Mouse (Mus musculus) adrenal gland, postnatal 4 days (tissue): ENCODE data around the gene Gm20388. TPM values are rescaled to one million over a fixed set of nuclear protein-coding genes. Genes with fewer than 3 reads are reported as not detected.

Experiments used
- DNase-seq, 2 experiments: peaks; one replicate each; pipeline ENCODE4 v3.0.0; 2021 to 2022; ENCODE audit warnings: low spot score in 2 of 2, mixed read lengths in 2 of 2
- total RNA-seq, 2 experiments: library from RNA; stranded (reverse); gene quantifications; 2 replicates each; pipeline ENCODE4 v1.2.3; 2021

Gm20388 gene
- total RNA-seq, 2 experiments from 2014 or later: 8.8 TPM; not detected in 1

DNA sequence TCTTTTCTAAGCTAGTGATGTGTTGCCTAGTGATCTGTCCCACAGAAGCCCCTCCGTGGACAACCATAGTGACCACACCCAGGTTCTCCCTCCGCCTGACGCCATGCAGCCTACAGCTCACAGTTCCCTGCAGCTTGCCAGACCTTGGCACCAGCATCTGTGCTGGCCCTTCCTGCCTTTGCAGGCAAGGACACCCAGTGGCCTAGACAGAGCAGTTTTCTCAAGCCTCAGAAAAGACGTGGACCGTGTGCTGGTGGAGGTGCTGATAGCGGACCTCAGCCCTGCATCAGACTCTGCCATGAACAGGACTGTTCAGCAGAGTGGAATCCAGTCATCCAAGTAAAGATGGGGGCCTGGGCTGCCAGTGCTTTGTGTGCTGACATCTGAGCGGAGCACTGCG lies 2899.7 kb downstream of the Gm20388 start:
- no peak for DNase-seq

DNA sequence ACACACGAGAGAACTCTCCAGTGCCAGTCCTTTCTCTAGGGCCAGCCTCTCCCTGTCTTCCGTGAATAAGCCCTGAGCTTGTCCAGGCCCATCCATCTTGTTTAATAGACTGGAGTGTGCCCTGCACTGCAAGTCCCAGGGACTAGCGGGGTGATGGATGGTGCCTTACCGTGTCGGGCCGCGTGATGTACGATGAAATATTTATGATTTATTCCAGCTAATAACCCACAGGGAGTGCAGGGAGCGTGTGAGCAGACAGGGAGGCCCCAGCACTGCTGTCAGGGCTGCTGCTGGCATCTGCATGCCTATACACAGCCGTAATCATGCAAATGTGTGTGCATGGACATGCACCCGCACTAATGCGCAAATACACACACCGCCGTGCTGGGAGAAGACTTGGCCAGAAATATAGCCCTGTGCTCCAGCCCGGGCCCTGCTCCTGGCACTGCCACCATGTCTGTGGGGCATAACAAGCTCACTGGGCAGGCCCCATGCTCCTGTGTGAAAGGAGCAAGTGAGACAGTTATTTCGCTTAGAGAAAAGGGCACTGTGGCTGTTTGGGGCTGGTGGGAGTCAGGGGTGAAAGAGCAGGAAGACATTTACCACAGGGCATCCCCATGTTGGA lies 2901.3 kb downstream of the Gm20388 start:
- no peak for DNase-seq

DNA sequence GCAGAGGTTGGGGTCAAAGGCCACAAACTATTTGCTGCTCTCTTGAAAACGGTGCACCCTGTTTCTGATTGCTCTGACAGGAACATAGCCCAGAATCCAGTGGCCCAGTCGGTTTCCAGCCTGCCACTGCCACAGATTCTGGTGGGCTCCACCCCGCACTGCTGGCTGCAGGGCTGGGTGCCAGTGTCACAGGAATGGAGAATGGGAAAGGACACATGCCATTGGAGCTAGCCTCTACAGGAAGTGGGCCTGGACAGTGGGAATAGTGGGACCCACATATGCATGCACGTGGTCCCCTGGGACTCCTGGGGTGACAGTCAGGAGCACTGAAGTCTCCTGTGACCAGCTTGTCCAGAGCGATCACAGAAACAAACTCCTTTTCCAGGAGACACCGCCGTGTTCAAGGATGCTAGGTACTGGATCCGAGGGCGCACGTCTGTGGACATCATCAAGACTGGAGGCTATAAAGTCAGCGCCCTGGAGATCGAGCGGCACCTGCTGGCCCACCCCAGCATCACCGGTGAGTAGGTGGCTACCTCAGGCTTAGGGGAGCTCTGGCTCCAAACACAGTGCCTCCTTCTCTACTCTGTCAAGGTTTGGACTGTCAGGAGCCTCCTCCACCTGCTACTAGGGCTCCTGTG lies 2902.1 kb downstream of the Gm20388 start:
- DNase-seq: no peak

DNA sequence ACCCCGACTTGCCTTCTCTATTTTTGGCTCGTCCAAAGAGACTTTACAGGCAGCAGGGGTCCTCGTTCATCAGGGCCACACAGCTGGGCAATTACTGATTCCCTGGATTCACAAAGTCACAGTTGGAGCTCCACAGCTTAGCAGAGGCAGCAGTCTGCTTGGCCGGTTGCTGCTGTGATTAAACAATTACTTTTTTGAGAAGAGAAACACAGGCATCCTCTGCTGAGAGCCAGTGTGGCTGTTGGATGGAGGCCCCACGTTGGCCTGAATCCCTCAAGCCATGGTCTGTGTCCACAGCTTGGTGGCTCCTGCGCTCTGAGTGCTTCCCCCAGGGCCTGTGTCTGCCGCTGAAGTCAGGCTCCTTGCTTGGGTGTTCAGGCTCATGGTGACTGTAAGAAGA lies 2904.0 kb downstream of the Gm20388 start:
- no peak for DNase-seq

DNA sequence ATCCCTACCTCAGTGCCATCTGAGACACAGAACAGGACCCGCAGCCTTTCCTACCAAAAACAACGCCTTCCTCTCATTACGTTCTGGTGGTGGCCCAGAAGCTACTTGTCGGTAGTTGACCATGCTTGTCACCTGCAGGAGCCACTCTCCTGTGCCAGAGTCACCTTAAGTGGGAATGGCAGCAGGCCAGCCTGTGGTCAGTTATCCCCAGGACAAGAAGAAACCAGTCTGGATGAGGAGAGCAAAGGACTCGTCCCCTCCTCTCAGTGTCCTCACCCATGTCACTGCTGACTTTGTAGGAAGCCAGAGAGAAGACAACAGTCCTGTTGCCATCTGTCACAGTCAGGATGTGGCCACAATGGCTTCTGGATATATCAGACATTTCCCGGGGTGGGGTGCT lies 2906.3 kb downstream of the Gm20388 start:
- DNase-seq: no peak

DNA sequence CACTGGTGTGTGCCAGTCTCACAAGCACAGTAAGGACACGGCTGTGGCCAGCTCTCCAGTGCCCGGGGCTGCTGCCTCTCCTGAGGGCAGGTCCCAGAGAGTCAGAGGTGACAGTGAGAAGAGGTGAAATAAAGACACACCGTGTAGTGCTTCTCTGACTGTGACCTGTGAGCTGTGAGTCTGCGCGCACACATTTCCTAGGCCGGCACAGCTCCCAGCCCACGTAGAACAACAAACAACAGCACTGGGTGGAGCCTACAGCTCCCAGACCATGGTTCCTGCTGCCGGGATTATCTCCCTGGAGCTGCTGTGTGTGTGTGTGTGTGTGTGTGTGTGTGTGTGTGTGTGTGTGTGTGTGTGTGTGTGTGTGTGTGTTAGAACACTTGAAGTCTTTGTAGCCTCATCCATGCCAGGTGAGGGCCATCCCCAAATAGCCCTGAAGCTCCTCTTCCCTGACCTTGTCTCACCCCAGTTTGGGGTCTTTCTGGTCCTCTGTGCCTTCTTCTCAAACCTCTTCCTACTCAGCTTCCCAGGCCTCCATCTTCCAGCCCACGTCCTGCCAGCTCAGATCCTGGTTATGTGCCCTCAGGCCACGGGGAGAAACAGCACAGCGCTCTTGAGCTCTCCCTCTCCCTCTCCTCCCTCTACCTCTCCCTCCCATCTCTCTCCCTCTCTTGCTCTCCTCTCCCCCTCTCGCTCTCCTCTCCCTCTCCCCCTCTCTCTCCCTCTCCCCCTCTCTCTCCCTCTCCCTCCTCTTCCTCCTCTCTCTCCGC lies 2907.3 kb downstream of the Gm20388 start:
- no peak for DNase-seq

DNA sequence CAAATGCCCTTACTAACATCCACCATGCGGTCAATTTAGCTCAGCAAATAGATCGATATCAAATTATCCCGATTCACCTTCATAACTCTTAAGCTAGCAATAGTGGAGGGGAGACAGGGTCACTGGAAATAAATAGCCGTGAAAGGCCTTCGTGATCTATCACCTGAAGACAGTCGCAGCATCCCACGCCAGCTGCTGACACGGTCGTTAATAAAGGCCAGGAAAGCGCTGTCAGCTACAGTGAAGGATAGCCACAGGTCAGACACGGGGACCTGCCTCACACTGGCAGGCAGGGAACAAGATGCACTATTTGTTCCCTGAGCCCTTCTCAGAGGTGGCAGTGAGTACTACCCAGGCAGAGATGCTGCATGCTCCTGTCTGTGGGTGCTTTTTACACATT lies 2909.1 kb downstream of the Gm20388 start:
- no peak for DNase-seq

DNA sequence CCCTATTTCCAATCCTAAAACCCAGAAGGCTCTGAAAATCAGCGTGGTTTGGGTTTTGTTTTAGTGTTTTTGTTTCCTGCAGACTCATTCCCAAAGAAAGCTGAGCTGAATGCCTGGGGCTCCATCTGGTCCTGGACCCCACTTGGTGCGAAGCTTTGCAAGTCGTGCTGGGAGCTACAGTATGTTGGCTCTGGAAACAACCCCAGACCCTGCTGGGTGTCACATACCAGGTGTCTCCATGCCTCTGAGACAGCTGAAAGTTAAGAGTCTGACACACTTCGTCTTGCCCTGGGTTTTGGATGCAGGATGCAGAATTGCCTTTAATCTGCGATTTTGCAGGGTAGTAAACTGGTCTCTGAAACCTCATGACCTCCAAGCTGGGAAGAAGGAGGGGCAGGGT lies 2913.9 kb downstream of the Gm20388 start:
- DNase-seq: no peak

DNA sequence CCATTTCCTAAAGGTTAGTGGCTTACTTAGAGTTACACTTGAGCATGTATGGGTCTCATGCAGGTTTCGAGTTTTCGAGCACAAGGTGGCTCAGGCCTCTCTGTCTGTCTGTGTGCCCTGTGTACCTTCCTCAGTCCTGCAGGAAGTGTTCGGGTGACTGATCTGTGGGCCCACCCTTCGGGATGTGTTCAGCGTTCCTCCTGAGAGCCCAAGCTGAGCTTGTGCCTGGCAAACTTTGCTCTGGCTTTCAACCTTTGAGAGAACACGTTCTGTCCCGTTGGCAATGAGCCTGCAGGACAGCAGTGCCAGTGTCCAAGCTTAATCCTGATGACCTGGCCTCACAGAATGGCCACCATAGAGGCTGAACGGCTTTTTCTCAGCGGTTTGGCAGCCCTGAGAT lies 2914.3 kb downstream of the Gm20388 start:
- no peak for DNase-seq

DNA sequence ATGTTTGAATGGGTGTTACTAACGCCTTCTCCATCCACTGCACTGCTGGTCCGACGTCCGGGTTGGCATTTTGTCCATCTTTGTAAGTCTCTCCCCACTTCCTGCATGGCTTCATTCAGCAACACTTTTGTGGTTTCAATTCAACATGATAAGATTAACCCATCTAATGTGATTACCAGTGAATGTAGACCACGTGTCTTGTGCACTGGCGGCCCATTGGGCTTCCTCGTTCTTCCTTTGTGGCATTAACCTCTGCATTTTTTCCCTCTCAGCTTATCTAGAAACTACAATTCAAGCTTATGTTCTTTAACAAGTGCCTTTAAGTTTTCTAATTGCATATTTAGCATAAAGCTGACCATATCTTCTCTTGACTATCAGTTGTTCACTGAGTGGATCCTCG lies 2914.8 kb downstream of the Gm20388 start:
- DNase-seq: no peak

DNA sequence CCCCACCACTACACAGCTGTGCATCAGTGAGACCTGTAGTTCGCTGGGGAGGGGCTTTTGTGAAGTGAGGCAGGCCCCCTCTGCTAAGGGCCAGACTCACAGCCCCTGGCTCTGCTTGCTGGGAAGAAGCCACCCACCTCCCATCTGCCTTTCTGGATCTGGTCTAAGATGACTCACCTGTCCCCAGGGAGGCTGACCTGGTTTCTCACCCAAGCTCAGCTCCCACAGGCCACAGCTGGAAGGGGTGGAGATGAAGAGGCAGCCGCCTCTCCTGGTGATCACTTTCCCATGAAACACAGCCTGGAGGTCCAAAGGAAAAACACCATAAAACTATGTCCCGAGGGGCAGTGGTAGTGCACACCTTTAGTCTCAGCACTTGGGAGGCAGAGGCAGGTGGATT lies 2918.8 kb downstream of the Gm20388 start:
- no peak for DNase-seq

DNA sequence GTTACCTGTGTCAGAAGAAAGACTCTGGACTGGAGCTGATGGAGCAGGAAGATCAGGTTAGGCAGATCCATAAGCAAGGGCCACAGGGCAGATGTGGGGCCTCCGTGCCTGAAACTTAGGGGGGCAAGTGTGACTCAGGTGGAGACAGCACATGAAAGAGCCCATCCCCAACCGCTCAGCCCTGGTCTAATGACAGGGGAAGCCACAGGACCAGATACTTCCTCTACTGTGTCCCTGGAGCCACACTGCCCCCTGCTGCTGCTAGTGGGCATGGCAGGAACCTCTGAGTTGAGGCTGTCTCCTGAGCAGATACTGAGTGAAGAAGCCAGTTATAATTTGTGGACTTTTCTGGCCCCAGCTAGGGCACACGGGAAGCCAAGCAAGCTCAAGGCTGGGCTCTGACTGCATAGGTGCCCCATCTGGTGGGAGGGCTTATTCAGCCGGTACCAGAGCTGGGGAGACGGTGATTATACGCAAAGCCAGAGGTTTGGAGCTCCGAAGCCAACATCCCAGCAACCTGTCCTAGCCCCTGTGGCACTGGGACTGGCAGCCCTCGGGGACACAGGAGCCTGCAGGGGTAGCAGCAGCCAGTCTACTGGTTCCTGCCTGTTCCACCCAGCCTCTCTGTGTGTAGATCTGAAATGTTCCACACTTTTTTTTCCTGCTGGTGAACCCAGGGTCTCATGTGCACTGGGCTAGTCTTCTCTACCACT lies 2919.9 kb downstream of the Gm20388 start:
- peak; percentile 80 to 87 for DNase-seq

DNA sequence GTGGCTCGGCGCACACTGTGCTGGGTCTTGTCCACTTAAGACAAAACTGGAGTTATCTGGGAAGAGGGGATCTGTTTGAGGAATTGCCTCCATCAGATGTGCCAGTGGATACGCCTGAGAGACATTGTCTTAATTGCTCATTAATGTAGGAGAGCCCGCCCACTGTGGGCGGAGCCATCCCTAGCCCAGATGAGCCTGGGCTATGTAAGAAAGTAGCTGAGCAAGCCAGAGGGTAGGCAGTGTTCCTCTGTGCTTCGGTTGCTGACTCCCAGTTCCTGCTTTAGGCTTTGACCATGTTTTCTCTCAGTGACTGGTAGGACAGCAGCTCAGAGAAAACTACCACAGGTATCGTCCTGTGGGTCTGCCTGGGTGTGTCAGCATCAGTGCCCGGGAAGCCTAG lies 2923.8 kb downstream of the Gm20388 start:
- no peak for DNase-seq

DNA sequence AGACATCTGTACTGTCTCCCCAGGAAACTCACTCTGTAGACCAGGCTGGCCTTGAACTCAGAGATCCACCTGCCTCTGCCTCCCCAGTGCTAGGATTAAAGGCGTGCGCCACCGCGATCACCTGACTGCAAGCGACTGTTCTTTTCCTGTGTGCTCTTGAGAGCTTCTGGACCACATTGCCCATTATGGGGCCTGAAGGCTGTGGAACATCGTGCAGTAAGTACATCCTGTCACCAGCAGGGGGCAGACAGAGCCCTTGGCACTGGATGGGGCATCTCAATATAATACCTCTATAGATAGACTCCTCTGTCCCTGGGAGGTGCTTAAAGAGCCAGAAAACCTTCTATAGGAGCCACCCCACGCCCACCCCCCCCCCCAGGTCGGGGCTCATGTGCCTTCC lies 2924.3 kb downstream of the Gm20388 start:
- peak; percentile 41 to 60 for DNase-seq

DNA sequence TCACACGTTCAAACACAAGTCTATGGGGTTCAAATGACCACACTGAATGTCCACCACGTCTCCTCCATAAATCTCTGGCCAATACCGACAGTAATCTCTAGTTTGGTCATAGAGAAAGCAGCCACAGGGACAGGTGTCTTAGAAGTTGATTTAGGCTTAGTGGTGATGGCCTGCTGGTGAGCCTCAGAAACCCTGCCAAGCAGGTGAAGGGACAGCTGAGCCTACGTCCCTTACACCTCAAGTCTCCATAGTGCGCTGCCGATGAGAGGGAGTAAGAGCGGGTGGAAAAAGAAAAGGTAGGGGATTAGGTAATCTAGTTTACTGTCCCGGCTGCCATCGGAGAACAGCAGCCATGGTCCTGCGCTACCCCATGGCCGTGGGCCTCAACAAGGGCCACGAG lies 2925.6 kb downstream of the Gm20388 start:
- DNase-seq: no peak

DNA sequence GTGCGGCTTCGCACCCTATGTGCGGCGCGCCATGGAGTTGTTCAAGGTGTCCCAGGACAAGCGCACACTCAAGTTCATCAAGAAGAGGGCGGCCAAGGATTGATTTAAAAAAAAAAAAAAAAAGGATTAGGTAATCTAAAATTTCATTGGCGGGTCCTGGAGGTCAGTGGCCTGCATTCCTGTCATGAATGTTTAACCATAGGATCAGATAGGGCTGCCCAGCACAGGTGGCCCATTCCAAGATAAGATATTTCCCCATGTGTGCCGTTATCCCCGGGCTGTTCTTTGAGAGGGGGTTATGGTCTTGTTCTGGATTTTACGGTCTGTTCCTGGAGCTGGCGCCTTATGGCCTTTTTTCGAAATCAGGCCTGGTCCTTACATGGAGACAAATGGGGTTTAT lies 2926.1 kb downstream of the Gm20388 start:
- no peak for DNase-seq

DNA sequence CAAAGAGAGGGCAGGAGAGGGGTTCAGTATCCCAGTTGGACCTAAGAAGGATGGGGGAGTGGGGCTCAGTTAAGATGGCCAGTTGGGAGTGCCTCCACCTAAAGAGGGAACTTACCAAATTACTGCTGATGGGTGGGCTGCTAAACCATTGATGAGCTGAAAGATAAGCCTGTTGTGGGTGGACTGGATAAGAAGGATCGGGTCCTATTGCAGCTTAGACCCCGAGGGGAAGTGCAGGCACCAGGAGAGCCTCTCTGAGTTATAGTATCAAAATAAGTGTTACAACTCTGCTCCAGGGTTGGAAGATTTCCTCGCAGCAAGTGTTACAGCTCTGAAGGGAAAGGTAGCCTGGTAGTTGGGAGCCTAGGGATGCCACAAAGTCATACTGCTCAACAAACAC lies 2933.5 kb downstream of the Gm20388 start:
- DNase-seq: no peak

DNA sequence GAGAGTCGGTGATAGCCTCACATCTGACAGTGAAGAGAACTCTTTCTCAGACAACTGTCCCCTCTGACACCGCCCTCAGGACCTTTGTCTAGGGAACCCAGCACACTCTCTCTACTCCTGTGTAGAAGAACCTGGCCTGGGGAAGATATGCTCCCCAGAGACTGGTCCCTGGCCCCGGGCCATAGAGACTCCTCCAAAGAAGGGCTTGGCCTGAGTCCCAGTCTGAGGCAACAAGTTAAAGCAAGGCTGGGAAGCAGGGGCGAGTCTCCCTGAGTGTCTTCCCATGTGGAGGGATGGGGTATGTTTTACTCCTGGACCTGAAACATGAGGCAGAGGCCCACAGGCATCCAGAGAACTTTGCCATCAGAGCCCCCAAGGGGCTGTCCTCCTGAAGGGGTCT lies 2935.0 kb downstream of the Gm20388 start:
- DNase-seq: no peak

DNA sequence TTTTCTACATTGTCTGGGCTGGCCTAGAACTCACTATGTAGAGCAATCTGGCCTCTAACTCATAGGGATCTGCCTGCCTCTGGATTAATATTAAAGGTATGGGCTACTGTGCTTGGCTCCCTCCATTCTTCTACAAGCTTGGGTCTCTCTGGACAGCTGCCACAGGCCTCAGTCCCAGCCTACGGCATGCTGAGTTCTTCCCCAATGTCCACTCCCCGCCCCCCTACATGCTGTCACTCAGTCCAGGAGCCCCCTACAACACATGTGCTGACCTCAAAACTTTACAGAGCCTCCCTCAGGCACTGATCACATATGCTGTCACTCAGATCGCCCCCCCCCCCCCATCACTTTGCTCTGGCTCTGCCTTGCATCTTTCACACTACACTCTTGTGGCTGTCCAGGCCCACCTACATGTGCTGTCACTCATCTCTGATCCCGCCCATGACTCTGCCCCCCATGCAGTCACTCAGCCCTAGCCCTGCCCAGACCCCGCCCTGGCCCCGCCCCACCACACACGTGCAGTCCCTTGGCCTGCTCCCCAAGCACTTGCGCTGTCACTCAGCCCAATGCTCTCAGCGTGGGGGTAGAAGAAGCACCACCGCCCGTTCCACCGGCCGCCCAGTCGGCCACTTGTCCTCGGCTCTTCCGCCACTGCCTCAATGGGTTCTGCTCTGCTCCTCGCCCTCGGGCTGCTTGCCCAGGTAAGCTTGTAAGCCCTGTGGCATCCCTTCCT lies 2937.4 kb downstream of the Gm20388 start, which contains the start of gene Cdh15:
Gene Cdh15 (plus strand): TSS at position 138 of the 733 bp plus-strand sequence.
- peak in 1 of 2 experiments; percentile 50 for DNase-seq

DNA sequence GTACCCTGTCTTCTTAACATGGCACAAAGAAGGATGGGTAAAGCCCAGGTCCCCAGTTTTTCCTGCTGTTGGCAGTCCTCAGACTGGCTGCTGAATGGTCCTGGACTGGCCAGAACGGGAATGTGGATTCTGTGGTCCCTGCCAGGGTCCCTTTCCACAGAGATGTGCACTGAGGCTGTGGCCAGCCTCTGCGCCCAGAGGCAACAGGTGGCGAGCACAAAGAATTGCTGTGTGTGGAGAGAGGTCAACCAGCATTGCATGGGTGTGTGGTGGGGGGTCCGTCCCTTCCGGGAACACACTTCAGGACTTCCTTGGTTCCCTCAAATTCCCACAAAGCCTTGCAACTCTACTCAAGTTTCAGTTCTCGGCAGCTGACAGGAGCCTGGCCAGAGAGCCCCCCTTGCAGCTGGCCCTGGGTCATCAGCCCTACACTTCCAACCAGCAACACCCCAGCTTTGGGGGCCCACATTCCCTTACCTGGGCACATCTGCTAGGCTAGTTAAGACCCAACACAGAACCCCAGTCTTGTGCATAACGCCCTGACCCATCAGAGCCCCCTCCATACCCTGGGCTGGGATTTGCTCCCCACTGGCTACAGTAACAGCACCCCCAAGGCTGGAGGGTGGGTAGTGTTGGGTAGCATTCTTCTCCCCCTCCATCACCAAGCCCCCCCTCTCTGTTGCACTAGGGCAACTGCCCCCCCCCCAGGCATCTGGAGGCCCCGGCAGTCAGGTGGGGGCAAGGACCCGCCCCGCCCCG lies 2938.7 kb downstream of the Gm20388 start:
- no peak for DNase-seq
